Mouse (Mus musculus): ENCODE results near the gene Gm9936. TPM values are rescaled to one million over a fixed set of nuclear protein-coding genes. Genes with fewer than 3 reads are reported as not detected.
A peak's percentile ranks its signal among the peaks of the same experiment; 100 is the strongest.

Gene Gm9936
- 3.1 and 3.7 TPM in 2 replicates for polyA plus RNA-seq (2015; fragmentation: Nextera tagmentation; extraction: Ambion mirVana)

- H3K27ac ChIP-seq (ENCODE audit: low read length): peak within 1 kb of the TSS; percentile 65
- 87% methylated on average over 12 of the region's 12 CpGs for WGBS
- peak within 1 kb of the TSS; percentile 61 for H3K9ac ChIP-seq (ENCODE audit: low read depth, low read length)
These were observed at the start of gene Gm9936 for GRCm38 (mm10) chr5:114858582-114858981. Gene Gm9936, minus strand, starts transcription at chr5:114858682.

GRCm38 (mm10) chr5:114902413-114902812, 43.9 kb upstream of the Gm9936 start:
- no peak for ATAC-seq
- H3K4me1 ChIP-seq (ENCODE audit: control insufficient read depth, insufficient read depth, low read length): no peaks in the 10 kb centered on the region
- no peak overlapping the region for H3K4me2 ChIP-seq (ENCODE audit: low read length)
- 26% methylated on average over 1 of the region's 1 CpGs for WGBS
- no peak overlapping the region for H3K27ac ChIP-seq (ENCODE audit: low read length)
- no peak overlapping the region for H3K4me3 ChIP-seq (ENCODE audit: low read depth, low read length)
- no peaks in the 10 kb centered on the region for H3K9me3 ChIP-seq (replicated peaks; ENCODE audit: control insufficient read depth, low read length, poor library complexity, severe bottlenecking)
- H3K36me3 ChIP-seq (ENCODE audit: control insufficient read depth, insufficient read depth, low read length): no peaks in the 10 kb centered on the region
- no peak overlapping the region for H3K9ac ChIP-seq (ENCODE audit: low read depth, low read length)
- no peaks in the 10 kb centered on the region for H3K27me3 ChIP-seq (ENCODE audit: control insufficient read depth, insufficient read depth, low read depth, low read length)

More at GRCm38 (mm10) chr5:114858582-114858981, at the start of gene Gm9936:
- H3K27me3 ChIP-seq (ENCODE audit: control insufficient read depth, insufficient read depth, low read depth, low read length): no peaks in the 10 kb centered on the region; the same call in 1 of the 2 replicates
- ATAC-seq: no peak
- peak within 1 kb of the TSS; percentile 61 for H3K4me2 ChIP-seq (ENCODE audit: low read length)
- peaks cover 4% of the 10 kb centered on the region; the same call in 1 of the 2 replicates for H3K4me1 ChIP-seq (ENCODE audit: control insufficient read depth, insufficient read depth, low read length)
- no peaks in the 10 kb centered on the region for H3K9me3 ChIP-seq (replicated peaks; ENCODE audit: control insufficient read depth, low read length, poor library complexity, severe bottlenecking)
- H3K36me3 ChIP-seq (ENCODE audit: control insufficient read depth, insufficient read depth, low read length): no peaks in the 10 kb centered on the region
- H3K4me3 ChIP-seq (ENCODE audit: low read depth, low read length): peak within 1 kb of the TSS; percentile 33

- Histone ChIP-seq H3K9ac (ENCODE audit: low read depth, low read length) (no peak overlapping the region), H3K4me1 (ENCODE audit: control insufficient read depth, insufficient read depth, low read length) (no peaks in the 10 kb centered on the region), H3K27me3 (ENCODE audit: control insufficient read depth, insufficient read depth, low read depth, low read length) (no peaks in the 10 kb centered on the region), H3K36me3 (ENCODE audit: control insufficient read depth, insufficient read depth, low read length) (no peaks in the 10 kb centered on the region), H3K4me2 (ENCODE audit: low read length) (no peak overlapping the region), H3K9me3 (replicated peaks; ENCODE audit: control insufficient read depth, low read length, poor library complexity, severe bottlenecking) (no peaks in the 10 kb centered on the region), H3K27ac (ENCODE audit: low read length) (no peak overlapping the region), H3K4me3 (ENCODE audit: low read depth, low read length) (no peak overlapping the region)
- no peak for ATAC-seq
- WGBS: 79% methylated on average over 7 of the region's 7 CpGs
These were observed 40.4 kb upstream of the Gm9936 start for GRCm38 (mm10) chr5:114898857-114899256.

GRCm38 (mm10) chr5:114897374-114897793, 38.9 kb upstream of the Gm9936 start:
- ATAC-seq: no peak
- Histone ChIP-seq H3K27me3 (ENCODE audit: control insufficient read depth, insufficient read depth, low read depth, low read length) (no peaks in the 10 kb centered on the region), H3K27ac (ENCODE audit: low read length) (no peak overlapping the region), H3K9ac (ENCODE audit: low read depth, low read length) (no peak overlapping the region), H3K4me3 (ENCODE audit: low read depth, low read length) (no peak overlapping the region), H3K4me1 (ENCODE audit: control insufficient read depth, insufficient read depth, low read length) (no peaks in the 10 kb centered on the region), H3K9me3 (replicated peaks; ENCODE audit: control insufficient read depth, low read length, poor library complexity, severe bottlenecking) (no peaks in the 10 kb centered on the region), H3K4me2 (ENCODE audit: low read length) (peak overlapping the region; percentile 8; the same call in 1 of the 2 replicates), H3K36me3 (ENCODE audit: control insufficient read depth, insufficient read depth, low read length) (no peaks in the 10 kb centered on the region)
- 7% methylated on average over 7 of the region's 7 CpGs for WGBS

- peak within 1 kb of the TSS; percentile 8; the same call in 1 of the 2 replicates for H3K4me2 ChIP-seq (ENCODE audit: low read length)
- no peaks in the 10 kb centered on the region for H3K4me1 ChIP-seq (ENCODE audit: control insufficient read depth, insufficient read depth, low read length)
- no peak within 1 kb of the TSS for H3K27ac ChIP-seq (ENCODE audit: low read length)
- 62% methylated on average over 13 of the region's 13 CpGs for WGBS
- no peaks in the 10 kb centered on the region for H3K9me3 ChIP-seq (replicated peaks; ENCODE audit: control insufficient read depth, low read length, poor library complexity, severe bottlenecking)
- H3K36me3 ChIP-seq (ENCODE audit: control insufficient read depth, insufficient read depth, low read length): no peaks in the 10 kb centered on the region
- no peak within 1 kb of the TSS for H3K9ac ChIP-seq (ENCODE audit: low read depth, low read length)
- no peak within 1 kb of the TSS for H3K4me3 ChIP-seq (ENCODE audit: low read depth, low read length)
- no peak for ATAC-seq
- H3K27me3 ChIP-seq (ENCODE audit: control insufficient read depth, insufficient read depth, low read depth, low read length): no peaks in the 10 kb centered on the region
These were observed 38.3 kb upstream of the Gm9936 start, which contains the start of gene Oasl2 for GRCm38 (mm10) chr5:114896688-114897373. Gene Oasl2, plus strand, starts transcription at chr5:114896936.

GRCm38 (mm10) chr5:114895542-114895941, 37.1 kb upstream of the Gm9936 start:
- Histone ChIP-seq H3K9ac (ENCODE audit: low read depth, low read length) (no peak overlapping the region), H3K27me3 (ENCODE audit: control insufficient read depth, insufficient read depth, low read depth, low read length) (no peaks in the 10 kb centered on the region), H3K4me1 (ENCODE audit: control insufficient read depth, insufficient read depth, low read length) (no peaks in the 10 kb centered on the region), H3K4me3 (ENCODE audit: low read depth, low read length) (no peak overlapping the region), H3K36me3 (ENCODE audit: control insufficient read depth, insufficient read depth, low read length) (no peaks in the 10 kb centered on the region), H3K4me2 (ENCODE audit: low read length) (no peak overlapping the region), H3K27ac (ENCODE audit: low read length) (no peak overlapping the region), H3K9me3 (replicated peaks; ENCODE audit: control insufficient read depth, low read length, poor library complexity, severe bottlenecking) (no peaks in the 10 kb centered on the region)
- WGBS: 88% methylated on average over 4 of the region's 4 CpGs
- no peak for ATAC-seq

GRCm38 (mm10) chr5:114888995-114889394, 30.5 kb upstream of the Gm9936 start:
- Histone ChIP-seq H3K9ac (ENCODE audit: low read depth, low read length) (no peak overlapping the region), H3K36me3 (ENCODE audit: control insufficient read depth, insufficient read depth, low read length) (no peaks in the 10 kb centered on the region), H3K4me1 (ENCODE audit: control insufficient read depth, insufficient read depth, low read length) (no peaks in the 10 kb centered on the region), H3K27ac (ENCODE audit: low read length) (no peak overlapping the region), H3K9me3 (replicated peaks; ENCODE audit: control insufficient read depth, low read length, poor library complexity, severe bottlenecking) (no peaks in the 10 kb centered on the region), H3K4me3 (ENCODE audit: low read depth, low read length) (no peak overlapping the region), H3K4me2 (ENCODE audit: low read length) (no peak overlapping the region), H3K27me3 (ENCODE audit: control insufficient read depth, insufficient read depth, low read depth, low read length) (no peaks in the 10 kb centered on the region)
- ATAC-seq: no peak
- 79% methylated on average over 2 of the region's 2 CpGs for WGBS

GRCm38 (mm10) chr5:114886801-114887200, 28.3 kb upstream of the Gm9936 start:
- 87% methylated on average over 6 of the region's 6 CpGs for WGBS
- no peaks in the 10 kb centered on the region for H3K9me3 ChIP-seq (replicated peaks; ENCODE audit: control insufficient read depth, low read length, poor library complexity, severe bottlenecking)
- H3K9ac ChIP-seq (ENCODE audit: low read depth, low read length): no peak overlapping the region
- H3K4me1 ChIP-seq (ENCODE audit: control insufficient read depth, insufficient read depth, low read length): no peaks in the 10 kb centered on the region
- H3K27ac ChIP-seq (ENCODE audit: low read length): no peak overlapping the region
- no peak overlapping the region for H3K4me2 ChIP-seq (ENCODE audit: low read length)
- ATAC-seq: no peak
- no peaks in the 10 kb centered on the region for H3K36me3 ChIP-seq (ENCODE audit: control insufficient read depth, insufficient read depth, low read length)
- no peaks in the 10 kb centered on the region for H3K27me3 ChIP-seq (ENCODE audit: control insufficient read depth, insufficient read depth, low read depth, low read length)
- no peak overlapping the region for H3K4me3 ChIP-seq (ENCODE audit: low read depth, low read length)

GRCm38 (mm10) chr5:114883022-114883421, 24.5 kb upstream of the Gm9936 start:
- WGBS: 94% methylated on average over 11 of the region's 11 CpGs

More at GRCm38 (mm10) chr5:114883022-114883421, 24.5 kb upstream of the Gm9936 start:
- Histone ChIP-seq H3K27me3 (ENCODE audit: control insufficient read depth, insufficient read depth, low read depth, low read length) (no peaks in the 10 kb centered on the region), H3K27ac (ENCODE audit: low read length) (no peak overlapping the region), H3K9ac (ENCODE audit: low read depth, low read length) (no peak overlapping the region), H3K4me1 (ENCODE audit: control insufficient read depth, insufficient read depth, low read length) (no peaks in the 10 kb centered on the region), H3K4me2 (ENCODE audit: low read length) (no peak overlapping the region), H3K4me3 (ENCODE audit: low read depth, low read length) (no peak overlapping the region), H3K9me3 (replicated peaks; ENCODE audit: control insufficient read depth, low read length, poor library complexity, severe bottlenecking) (no peaks in the 10 kb centered on the region), H3K36me3 (ENCODE audit: control insufficient read depth, insufficient read depth, low read length) (no peaks in the 10 kb centered on the region)
- ATAC-seq: no peak

Measured in midbrain, embryonic 16.5 days (tissue).